Mouse (Mus musculus) midbrain, embryonic 11.5 days (tissue): ENCODE data around the gene Pde4b. TPM values are rescaled to one million over a fixed set of nuclear protein-coding genes. Genes with fewer than 3 reads are reported as not detected.
A peak's percentile ranks its signal among the peaks of the same experiment; 100 is the strongest.

Experiments
- ATAC-seq: fragments of 200-750 bp; cut with Nextera tagmentation; 2 replicates; pipeline ENCODE4 v1.8.0; 2017; ENCODE audit warnings: moderate TSS enrichment, moderate library complexity; ENCODE audit not compliant: low FRiP score
- DNase-seq: peaks from one replicate; pipeline ENCODE4 v3.0.0; 2015; ENCODE audit warnings: low spot score; ENCODE audit errors: missing footprints
- H3K27ac ChIP-seq: fragments of 300-500 bp; sonication (generic); 2 replicates; pipeline ENCODE4 v1.5.1; 2014; ENCODE audit warnings: low read depth, low read length
- H3K27me3 ChIP-seq: fragments of 300-500 bp; sonication (generic); 2 replicates; pipeline ENCODE4 v1.6.1; 2014; ENCODE audit warnings: mild to moderate bottlenecking, low read length, moderate library complexity, mixed read lengths; ENCODE audit not compliant: control insufficient read depth, insufficient read depth
- H3K36me3 ChIP-seq: fragments of 300-500 bp; sonication (generic); 2 replicates; pipeline ENCODE4 v1.6.1; 2014; ENCODE audit warnings: mild to moderate bottlenecking, low read length, moderate library complexity, mixed read lengths; ENCODE audit not compliant: control insufficient read depth, insufficient read depth
- H3K4me1 ChIP-seq: fragments of 300-500 bp; sonication (generic); 2 replicates; pipeline ENCODE4 v1.6.1; 2014; ENCODE audit warnings: low read length; ENCODE audit not compliant: control insufficient read depth, insufficient read depth
- H3K4me2 ChIP-seq: fragments of 300-500 bp; sonication (generic); 2 replicates; pipeline ENCODE4 v1.6.1; 2014; ENCODE audit warnings: mild to moderate bottlenecking, moderate library complexity
- H3K4me3 ChIP-seq: fragments of 300-500 bp; sonication (generic); 2 replicates; pipeline ENCODE4 v1.5.1; 2014; ENCODE audit warnings: low read depth, low read length
- H3K9ac ChIP-seq: fragments of 300-500 bp; sonication (generic); 2 replicates; pipeline ENCODE4 v1.6.1; 2014; ENCODE audit warnings: low read length
- H3K9me3 ChIP-seq: fragments of 300-500 bp; sonication (generic); 2 replicates; pipeline ENCODE4 v1.6.1; 2016; ENCODE audit warnings: low read length; ENCODE audit not compliant: control insufficient read depth
- WGBS: fragments of 180-500 bp; shearing (Covaris S2); extraction: QIAGEN DNeasy Blood & Tissue Kit; methylation state at CpG from one replicate; pipeline ENCODE4 v1.1.7; 2014; 5-methylcytosine and 5-hydroxymethylcytosine counted together
- polyA plus RNA-seq: library from polyadenylated mRNA; unstranded; fragments of >200 nt; fragmentation: Nextera tagmentation; extraction: Ambion mirVana; gene quantifications from 2 replicates; pipeline ENCODE4 v1.2.1, GENCODE M21; 2014

Pde4b gene
- polyA plus RNA-seq, 1 experiment from 2014 or later: 7.5 TPM

- WGBS: 2% methylated on average over 15 of the region's 15 CpGs
- H3K4me3 ChIP-seq: peak overlapping the region; percentile 36
- H3K9ac ChIP-seq: peak overlapping the region; percentile 65
- ATAC-seq: peak; percentile 91
- no peaks in the 10 kb centered on the region for H3K27me3 ChIP-seq
- H3K27ac ChIP-seq: peak overlapping the region; percentile 68
- H3K4me1 ChIP-seq: peaks cover 9% of the 10 kb centered on the region; the same call in 1 of the 2 replicates
- no peaks in the 10 kb centered on the region for H3K9me3 ChIP-seq
- H3K36me3 ChIP-seq: no peaks in the 10 kb centered on the region
- peak; percentile 97 for DNase-seq
- peak overlapping the region; percentile 75 for H3K4me2 ChIP-seq
Measured at GRCm38 (mm10) chr4:102254466-102255294, 167.3 kb downstream of the Pde4b start.

GRCm38 (mm10) chr4:102255295-102255670 is 167.9 kb downstream of the Pde4b start:
- no peaks in the 10 kb centered on the region for H3K36me3 ChIP-seq
- 24% methylated on average over 9 of the region's 9 CpGs for WGBS
- H3K9ac ChIP-seq: peak overlapping the region; percentile 65
- no peaks in the 10 kb centered on the region for H3K9me3 ChIP-seq
- H3K4me2 ChIP-seq: peak overlapping the region; percentile 75
- H3K27me3 ChIP-seq: no peaks in the 10 kb centered on the region
- peaks cover 9% of the 10 kb centered on the region; the same call in 1 of the 2 replicates for H3K4me1 ChIP-seq
- peak; percentile 15; the same call in 1 of the 2 replicates for ATAC-seq
- peak overlapping the region; percentile 68 for H3K27ac ChIP-seq
- peak; percentile 92 for DNase-seq
- peak overlapping the region; percentile 36 for H3K4me3 ChIP-seq

- Histone ChIP-seq H3K4me1 (peaks cover 9% of the 10 kb centered on the region; the same call in 1 of the 2 replicates), H3K4me2 (peak overlapping the region; percentile 75), H3K9me3 (no peaks in the 10 kb centered on the region), H3K27me3 (no peaks in the 10 kb centered on the region), H3K9ac (no peak overlapping the region), H3K36me3 (no peaks in the 10 kb centered on the region), H3K4me3 (peak overlapping the region; percentile 1; the same call in 1 of the 2 replicates), H3K27ac (no peak overlapping the region)
- ATAC-seq: no peak
- WGBS: 71% methylated on average over 6 of the region's 6 CpGs
- no peak for DNase-seq
Measured at GRCm38 (mm10) chr4:102256170-102256960, 169.0 kb downstream of the Pde4b start.

- no peak overlapping the region for H3K9ac ChIP-seq
Measured at GRCm38 (mm10) chr4:102260216-102260615, 172.9 kb downstream of the Pde4b start.

GRCm38 (mm10) chr4:102272313-102272712 is 185.0 kb downstream of the Pde4b start:
- no peaks in the 10 kb centered on the region for H3K4me1 ChIP-seq
- H3K36me3 ChIP-seq: no peaks in the 10 kb centered on the region
- no peaks in the 10 kb centered on the region for H3K27me3 ChIP-seq
- no peak for ATAC-seq
- H3K9ac ChIP-seq: no peak overlapping the region
- no peak overlapping the region for H3K4me2 ChIP-seq
- no peak overlapping the region for H3K4me3 ChIP-seq
- 82% methylated on average over 3 of the region's 3 CpGs for WGBS
- no peak overlapping the region for H3K27ac ChIP-seq
- no peaks in the 10 kb centered on the region for H3K9me3 ChIP-seq
- DNase-seq: no peak

More at GRCm38 (mm10) chr4:102260216-102260615, 172.9 kb downstream of the Pde4b start:
- Histone ChIP-seq H3K4me3 (no peak overlapping the region), H3K27me3 (no peaks in the 10 kb centered on the region), H3K4me1 (peaks cover 6% of the 10 kb centered on the region; the same call in 1 of the 2 replicates), H3K27ac (no peak overlapping the region), H3K36me3 (no peaks in the 10 kb centered on the region), H3K4me2 (no peak overlapping the region), H3K9me3 (no peaks in the 10 kb centered on the region)
- DNase-seq (no peak), ATAC-seq (no peak)

- Histone ChIP-seq H3K9me3 (no peaks in the 10 kb centered on the region), H3K4me2 (no peak overlapping the region), H3K4me1 (no peaks in the 10 kb centered on the region), H3K27me3 (no peaks in the 10 kb centered on the region), H3K9ac (no peak overlapping the region), H3K36me3 (no peaks in the 10 kb centered on the region), H3K4me3 (no peak overlapping the region), H3K27ac (no peak overlapping the region)
- 87% methylated on average over 4 of the region's 4 CpGs for WGBS
- ATAC-seq: no peak
- DNase-seq: no peak
Measured at GRCm38 (mm10) chr4:102272749-102273148, 185.4 kb downstream of the Pde4b start.

- Histone ChIP-seq H3K27ac (no peak overlapping the region), H3K36me3 (no peaks in the 10 kb centered on the region), H3K4me2 (no peak overlapping the region), H3K9me3 (no peaks in the 10 kb centered on the region), H3K4me1 (no peaks in the 10 kb centered on the region), H3K27me3 (no peaks in the 10 kb centered on the region), H3K9ac (no peak overlapping the region), H3K4me3 (no peak overlapping the region)
- ATAC-seq (no peak), DNase-seq (no peak)
- 86% methylated on average over 4 of the region's 4 CpGs for WGBS
Measured at GRCm38 (mm10) chr4:102275716-102276115, 188.4 kb downstream of the Pde4b start.

- Histone ChIP-seq H3K27me3 (no peaks in the 10 kb centered on the region), H3K36me3 (no peaks in the 10 kb centered on the region), H3K4me2 (no peak overlapping the region), H3K4me1 (no peaks in the 10 kb centered on the region), H3K27ac (no peak overlapping the region), H3K4me3 (no peak overlapping the region), H3K9me3 (no peaks in the 10 kb centered on the region), H3K9ac (no peak overlapping the region)
- DNase-seq (no peak), ATAC-seq (no peak)
- WGBS: 84% methylated on average over 2 of the region's 2 CpGs
Measured at GRCm38 (mm10) chr4:102278958-102279357, 191.6 kb downstream of the Pde4b start.

GRCm38 (mm10) chr4:102287172-102287571 is 199.8 kb downstream of the Pde4b start:
- 86% methylated on average over 6 of the region's 6 CpGs for WGBS
- peaks cover 5% of the 10 kb centered on the region for H3K4me1 ChIP-seq
- H3K9me3 ChIP-seq: no peaks in the 10 kb centered on the region
- no peak overlapping the region for H3K27ac ChIP-seq
- H3K27me3 ChIP-seq: no peaks in the 10 kb centered on the region
- no peaks in the 10 kb centered on the region for H3K36me3 ChIP-seq
- no peak for DNase-seq
- no peak overlapping the region for H3K9ac ChIP-seq
- H3K4me3 ChIP-seq: no peak overlapping the region
- ATAC-seq: no peak
- no peak overlapping the region for H3K4me2 ChIP-seq
